Mouse (Mus musculus) CH12.LX (cell line): ENCODE results near the gene Pou2f1.

Experiments
- CHD2 ChIP-seq: IDR thresholded peaks from 2 replicates; pipeline ENCODE4 v1.6.1; 2011; ENCODE audit warnings: low read length, improper control_type of control experiment
- CTCF ChIP-seq, 2 experiments: IDR thresholded peaks in 1 of 2; conservative IDR thresholded peaks in 1 of 2; 2 replicates each; pipeline ENCODE4 v1.5.1; 2011 to 2012; ENCODE audit warnings: low read depth in 2 of 2, low read length in 2 of 2, improper control_type of control experiment in 1 of 2, inconsistent platforms in 1 of 2, mild to moderate bottlenecking in 1 of 2, moderate library complexity in 1 of 2
- PAX5 ChIP-seq: IDR thresholded peaks from 2 replicates; pipeline ENCODE4 v1.6.1; 2012; ENCODE audit warnings: low read length, inconsistent platforms, mixed read lengths
- POLR2A ChIP-seq: IDR thresholded peaks from 2 replicates; pipeline ENCODE4 v1.6.1; 2011; ENCODE audit warnings: low read depth, mild to moderate bottlenecking, improper control_type of control experiment, low read length
- SMC3 ChIP-seq: IDR thresholded peaks from 2 replicates; pipeline ENCODE4 v1.6.1; 2011; ENCODE audit warnings: low read depth, low read length, improper control_type of control experiment
- TCF12 ChIP-seq: IDR thresholded peaks from 2 replicates; pipeline ENCODE4 v1.6.1; 2014; ENCODE audit warnings: low read depth, mild to moderate bottlenecking, inconsistent platforms, low read length, improper control_type of control experiment

DNA sequence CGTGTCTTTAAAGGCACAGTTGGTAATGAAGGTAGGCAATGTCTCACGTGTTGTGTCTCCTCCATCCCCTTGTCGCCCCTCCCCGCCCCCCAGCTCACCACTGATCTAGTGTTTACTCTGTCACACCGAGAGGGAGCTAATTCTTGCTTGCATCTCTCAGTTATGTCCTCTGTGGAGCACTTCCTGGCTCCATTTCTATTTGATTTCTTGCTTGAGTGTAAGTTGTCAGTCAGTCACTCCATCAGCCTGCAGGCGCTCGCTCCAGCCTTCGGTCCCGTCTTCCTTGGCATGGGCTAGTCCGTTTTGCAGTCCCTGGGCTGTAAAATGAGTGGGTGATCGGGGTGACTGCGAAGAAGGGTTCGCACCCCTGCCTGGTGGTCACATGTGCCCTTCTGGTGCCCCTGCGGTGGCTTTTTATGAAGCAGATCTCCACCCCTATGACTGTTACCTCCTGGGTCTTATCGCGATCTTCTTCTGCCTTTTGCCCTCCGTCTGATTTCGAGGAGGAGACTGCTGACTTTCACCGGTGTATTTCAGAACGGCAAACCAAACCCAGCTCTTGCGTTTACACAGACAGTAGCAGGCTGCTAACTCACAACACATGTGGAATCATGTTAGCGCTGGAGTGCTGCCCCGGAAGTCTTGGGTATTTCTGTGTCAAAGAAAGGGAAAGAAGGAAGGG lies 45.9 kb upstream of the Pou2f1 start:
- TF ChIP-seq CTCF (conservative IDR thresholded peaks at IDR 0.05 in 1 of 2, IDR thresholded peaks at IDR 0.05 in 1 of 2; ENCODE audit: low read depth in 2 of 2, low read length in 2 of 2) (no peak), PAX5 (no peak), TCF12 (no peak), POLR2A (no peak), SMC3 (no peak), CHD2 (no peak)
